Mouse (Mus musculus) activated CD4-positive, CD25-positive, alpha-beta regulatory T cell, adult 4 months (primary cell): Measurements from ENCODE around the gene Ppp1r13l. TPM values are rescaled to one million over a fixed set of nuclear protein-coding genes. Genes with fewer than 3 reads are reported as not detected.

Source experiments
- ATAC-seq: one replicate; pipeline ENCODE4 v1.8.0; 2017
- polyA plus RNA-seq, 2 experiments: library from polyadenylated mRNA; unstranded; fragments of 100-300 nt; shearing (Covaris generic); gene quantifications; one replicate each; pipeline ENCODE4 v1.2.1; 2017

Ppp1r13l gene
- under 1 TPM in 1 of 2 experiments, not detected in 1; 0.17 TPM for polyA plus RNA-seq

- peak; percentile 81 for ATAC-seq
Measured at GRCm38 (mm10) chr7:19359299-19359891, at the start of gene Ppp1r13l, which contains the start of gene Cd3eap. Gene Ppp1r13l (plus strand): TSS chr7:19359749. Gene Cd3eap (minus strand): TSS chr7:19359483.

GRCm38 (mm10) chr7:19309884-19310641, 49.5 kb upstream of the Ppp1r13l start, which contains the start of gene Fosb:
Gene Fosb (minus strand): TSS chr7:19310051.
- peak; percentile 60 for ATAC-seq

- no peak for ATAC-seq
Measured at GRCm38 (mm10) chr7:19311991-19312390, 47.6 kb upstream of the Ppp1r13l start.

- no peak for ATAC-seq
Measured at GRCm38 (mm10) chr7:19314033-19314432, 45.5 kb upstream of the Ppp1r13l start.

GRCm38 (mm10) chr7:19316451-19317161, 42.9 kb upstream of the Ppp1r13l start:
- no peak for ATAC-seq

- no peak for ATAC-seq
Measured at GRCm38 (mm10) chr7:19318201-19318600, 41.3 kb upstream of the Ppp1r13l start.

- no peak for ATAC-seq
Measured at GRCm38 (mm10) chr7:19318676-19319075, 40.9 kb upstream of the Ppp1r13l start.

- peak; percentile 33 for ATAC-seq
Measured at GRCm38 (mm10) chr7:19319458-19319857, 40.1 kb upstream of the Ppp1r13l start.

GRCm38 (mm10) chr7:19319906-19320305, 39.6 kb upstream of the Ppp1r13l start:
- peak; percentile 86 for ATAC-seq

- no peak for ATAC-seq
Measured at GRCm38 (mm10) chr7:19320637-19321036, 38.9 kb upstream of the Ppp1r13l start.

GRCm38 (mm10) chr7:19321464-19321863, 38.1 kb upstream of the Ppp1r13l start:
- peak; percentile 58 for ATAC-seq

- no peak for ATAC-seq
Measured at GRCm38 (mm10) chr7:19322489-19322888, 37.1 kb upstream of the Ppp1r13l start.

GRCm38 (mm10) chr7:19324221-19324620, 35.3 kb upstream of the Ppp1r13l start:
- no peak for ATAC-seq

GRCm38 (mm10) chr7:19325262-19326199, 34.0 kb upstream of the Ppp1r13l start:
- ATAC-seq = peak; percentile 56

GRCm38 (mm10) chr7:19326359-19326758, 33.2 kb upstream of the Ppp1r13l start:
- ATAC-seq = no peak

GRCm38 (mm10) chr7:19327128-19327527, 32.4 kb upstream of the Ppp1r13l start:
- ATAC-seq = no peak

- ATAC-seq = no peak
Measured at GRCm38 (mm10) chr7:19327782-19328181, 31.8 kb upstream of the Ppp1r13l start.

GRCm38 (mm10) chr7:19328425-19328824, 31.1 kb upstream of the Ppp1r13l start:
- no peak for ATAC-seq

- ATAC-seq = no peak
Measured at GRCm38 (mm10) chr7:19331910-19332309, 27.6 kb upstream of the Ppp1r13l start.

- ATAC-seq = peak; percentile 92
Measured at GRCm38 (mm10) chr7:19332709-19333352, 26.7 kb upstream of the Ppp1r13l start.

GRCm38 (mm10) chr7:19335583-19335982, 24.0 kb upstream of the Ppp1r13l start:
- ATAC-seq = no peak

GRCm38 (mm10) chr7:19337122-19337521, 22.4 kb upstream of the Ppp1r13l start:
- ATAC-seq = no peak
